Mouse (Mus musculus): ENCODE measurements around the gene Snx30. TPM values are rescaled to one million over a fixed set of nuclear protein-coding genes. Genes with fewer than 3 reads are reported as not detected.

Snx30 gene
- polyA plus RNA-seq, 1 experiment from 2014 or later, result 7.7 TPM

- ATAC-seq (replicated peaks; ENCODE audit: low FRiP score), result no peak
- Histone ChIP-seq H3K4me3 (replicated peaks) (no peak within 1 kb of the TSS), H3K27me3 (no peaks in the 10 kb centered on the region), H3K27ac (no peak within 1 kb of the TSS), H3K4me1 (peaks cover 5% of the 10 kb centered on the region), H3K4me2 (no peak within 1 kb of the TSS), H3K36me3 (no peaks in the 10 kb centered on the region), H3K9ac (no peak within 1 kb of the TSS), H3K9me3 (replicated peaks) (no peaks in the 10 kb centered on the region)
Observed at GRCm38 (mm10) chr4:59801489-59801888, 4.2 kb upstream of the Snx30 start, which contains the start of gene Inip. Gene Inip (minus strand): TSS chr4:59801589.

GRCm38 (mm10) chr4:59802107-59802506 lies 3.5 kb upstream of the Snx30 start:
- peaks cover 11% of the 10 kb centered on the region for H3K4me1 ChIP-seq
- H3K4me3 ChIP-seq (replicated peaks), result no peak overlapping the region
- no peaks in the 10 kb centered on the region for H3K27me3 ChIP-seq
- no peak for ATAC-seq (replicated peaks; ENCODE audit: low FRiP score)
- H3K4me2 ChIP-seq, result no peak overlapping the region
- no peak overlapping the region for H3K9ac ChIP-seq
- no peaks in the 10 kb centered on the region for H3K9me3 ChIP-seq (replicated peaks)
- H3K27ac ChIP-seq, result no peak overlapping the region
- 80% methylated on average over 6 of the region's 6 CpGs for WGBS
- no peaks in the 10 kb centered on the region for H3K36me3 ChIP-seq

- Histone ChIP-seq H3K4me2 (no peak overlapping the region), H3K4me1 (peaks cover 15% of the 10 kb centered on the region), H3K27me3 (no peaks in the 10 kb centered on the region), H3K36me3 (no peaks in the 10 kb centered on the region), H3K4me3 (replicated peaks) (no peak overlapping the region), H3K9me3 (replicated peaks) (no peaks in the 10 kb centered on the region), H3K27ac (no peak overlapping the region), H3K9ac (no peak overlapping the region)
- ATAC-seq (replicated peaks; ENCODE audit: low FRiP score), result no peak
- 62% methylated on average over 4 of the region's 4 CpGs for whole genome bisulfite sequencing
Observed at GRCm38 (mm10) chr4:59802792-59803191, 2.8 kb upstream of the Snx30 start.

- 78% methylated on average over 5 of the region's 5 CpGs for WGBS
- Histone ChIP-seq H3K4me1 (peaks cover 16% of the 10 kb centered on the region), H3K27ac (no peak overlapping the region), H3K9me3 (replicated peaks) (no peaks in the 10 kb centered on the region), H3K9ac (no peak overlapping the region), H3K4me2 (no peak overlapping the region), H3K36me3 (no peaks in the 10 kb centered on the region), H3K27me3 (no peaks in the 10 kb centered on the region), H3K4me3 (replicated peaks) (no peak overlapping the region)
- ATAC-seq (replicated peaks; ENCODE audit: low FRiP score), result no peak
Observed at GRCm38 (mm10) chr4:59803358-59803757, 2.3 kb upstream of the Snx30 start.

- no peaks in the 10 kb centered on the region for H3K9me3 ChIP-seq (replicated peaks)
- 0 out of 2 replicates have a peak overlapping the region, but pooled peaks have one; percentile 83 for H3K27ac ChIP-seq
- peaks cover 16% of the 10 kb centered on the region for H3K4me1 ChIP-seq
- no peaks in the 10 kb centered on the region for H3K36me3 ChIP-seq
- H3K27me3 ChIP-seq, result no peaks in the 10 kb centered on the region
- peak overlapping the region; percentile 77 for H3K4me3 ChIP-seq (replicated peaks)
- ATAC-seq (replicated peaks; ENCODE audit: low FRiP score), result no peak
- no peak overlapping the region for H3K9ac ChIP-seq
- 80% methylated on average over 1 of the region's 1 CpGs for WGBS
- H3K4me2 ChIP-seq, result peak overlapping the region; percentile 88
Observed at GRCm38 (mm10) chr4:59804754-59805153, 886 bp upstream of the Snx30 start.

- Histone ChIP-seq H3K36me3 (no peaks in the 10 kb centered on the region), H3K27ac (peak overlapping the region; percentile 83), H3K4me1 (peaks cover 16% of the 10 kb centered on the region), H3K9me3 (replicated peaks) (no peaks in the 10 kb centered on the region), H3K4me3 (replicated peaks) (peak overlapping the region; percentile 77), H3K4me2 (peak overlapping the region; percentile 88), H3K27me3 (no peaks in the 10 kb centered on the region), H3K9ac (peak overlapping the region; percentile 83)
- WGBS, result under 1% methylated on average over 55 of the region's 58 CpGs
- peak; percentile 77 for ATAC-seq (replicated peaks; ENCODE audit: low FRiP score)
Observed at GRCm38 (mm10) chr4:59805968-59806878, 583 bp downstream of the Snx30 start.

GRCm38 (mm10) chr4:59806879-59807195 lies 1.2 kb downstream of the Snx30 start:
- Histone ChIP-seq H3K4me3 (replicated peaks) (peak overlapping the region; percentile 77), H3K27ac (peak overlapping the region; percentile 68; the same call in 1 of the 2 replicates), H3K9me3 (replicated peaks) (no peaks in the 10 kb centered on the region), H3K36me3 (no peaks in the 10 kb centered on the region), H3K27me3 (no peaks in the 10 kb centered on the region), H3K4me2 (peak overlapping the region; percentile 88), H3K4me1 (peaks cover 16% of the 10 kb centered on the region), H3K9ac (peak overlapping the region; percentile 83)
- 4% methylated on average over 9 of the region's 9 CpGs for WGBS
- ATAC-seq (replicated peaks; ENCODE audit: low FRiP score), result no peak

- Histone ChIP-seq H3K9me3 (replicated peaks) (no peaks in the 10 kb centered on the region), H3K9ac (no peak overlapping the region), H3K4me2 (no peak overlapping the region), H3K4me1 (peaks cover 16% of the 10 kb centered on the region), H3K27ac (no peak overlapping the region), H3K27me3 (no peaks in the 10 kb centered on the region), H3K4me3 (replicated peaks) (no peak overlapping the region), H3K36me3 (no peaks in the 10 kb centered on the region)
- ATAC-seq (replicated peaks; ENCODE audit: low FRiP score), result no peak
- 65% methylated on average over 2 of the region's 2 CpGs for WGBS
Observed at GRCm38 (mm10) chr4:59807521-59807920, 1.9 kb downstream of the Snx30 start.

GRCm38 (mm10) chr4:59808396-59808795 lies 2.8 kb downstream of the Snx30 start:
- no peak overlapping the region for H3K4me3 ChIP-seq (replicated peaks)
- no peaks in the 10 kb centered on the region for H3K9me3 ChIP-seq (replicated peaks)
- peaks cover 16% of the 10 kb centered on the region for H3K4me1 ChIP-seq
- H3K4me2 ChIP-seq, result no peak overlapping the region
- 81% methylated on average over 5 of the region's 5 CpGs for WGBS
- H3K27ac ChIP-seq, result no peak overlapping the region
- no peak for ATAC-seq (replicated peaks; ENCODE audit: low FRiP score)
- H3K9ac ChIP-seq, result no peak overlapping the region
- no peaks in the 10 kb centered on the region for H3K36me3 ChIP-seq
- H3K27me3 ChIP-seq, result no peaks in the 10 kb centered on the region

- Histone ChIP-seq H3K4me3 (replicated peaks) (no peak overlapping the region), H3K27ac (no peak overlapping the region), H3K4me2 (no peak overlapping the region), H3K9me3 (replicated peaks) (no peaks in the 10 kb centered on the region), H3K27me3 (no peaks in the 10 kb centered on the region), H3K36me3 (no peaks in the 10 kb centered on the region), H3K4me1 (peaks cover 17% of the 10 kb centered on the region; the same call in 1 of the 2 replicates), H3K9ac (no peak overlapping the region)
- 73% methylated on average over 7 of the region's 7 CpGs for WGBS
- ATAC-seq (replicated peaks; ENCODE audit: low FRiP score), result no peak
Observed at GRCm38 (mm10) chr4:59814094-59814493, 8.5 kb downstream of the Snx30 start.

- no peak for ATAC-seq (replicated peaks; ENCODE audit: low FRiP score)
- WGBS, result 77% methylated on average over 4 of the region's 4 CpGs
- Histone ChIP-seq H3K9ac (no peak overlapping the region), H3K9me3 (replicated peaks) (no peaks in the 10 kb centered on the region), H3K4me2 (no peak overlapping the region), H3K27ac (no peak overlapping the region), H3K36me3 (no peaks in the 10 kb centered on the region), H3K4me3 (replicated peaks) (no peak overlapping the region), H3K27me3 (no peaks in the 10 kb centered on the region), H3K4me1 (peaks cover 26% of the 10 kb centered on the region)
Observed at GRCm38 (mm10) chr4:59815121-59815810, 9.6 kb downstream of the Snx30 start.

GRCm38 (mm10) chr4:59816016-59816415 lies 10.4 kb downstream of the Snx30 start:
- Histone ChIP-seq H3K4me1 (peaks cover 26% of the 10 kb centered on the region), H3K4me3 (replicated peaks) (no peak overlapping the region), H3K4me2 (no peak overlapping the region), H3K9me3 (replicated peaks) (no peaks in the 10 kb centered on the region), H3K9ac (no peak overlapping the region), H3K36me3 (no peaks in the 10 kb centered on the region), H3K27ac (no peak overlapping the region), H3K27me3 (no peaks in the 10 kb centered on the region)
- 40% methylated on average over 5 of the region's 5 CpGs for WGBS
- ATAC-seq (replicated peaks; ENCODE audit: low FRiP score), result no peak
